Mouse (Mus musculus): Measurements from ENCODE around the gene Fbxo44. TPM values are rescaled to one million over a fixed set of nuclear protein-coding genes. Genes with fewer than 3 reads are reported as not detected.

Fbxo44 gene
- polyA plus RNA-seq, 2 experiments: 0.46 to 1.0 TPM

GRCm38 (mm10) chr4:148149540-148149939 lies 10.7 kb downstream of the Fbxo44 start:
- Histone ChIP-seq H3K27ac (no peak overlapping the region), H3K9me3 (ENCODE audit: control insufficient read depth, low read length) (no peaks in the 10 kb centered on the region), H3K4me1 (replicated peaks; ENCODE audit: control insufficient read depth in 2 of 2, insufficient read depth in 2 of 2, low read length in 1 of 2) (peaks cover 9 to 15% of the 10 kb centered on the region in 2 experiments), H3K4me2 (ENCODE audit: low read depth) (no peak overlapping the region), H3K27me3 (ENCODE audit: control insufficient read depth, insufficient read depth, low read length) (no peaks in the 10 kb centered on the region), H3K4me3 (ENCODE audit: insufficient read depth in 1 of 2, low read depth in 2 of 2, low read length in 2 of 2) (no peak overlapping the region), H3K36me3 (replicated peaks; ENCODE audit: control insufficient read depth, insufficient read depth, low read depth) (no peaks in the 10 kb centered on the region), H3K9ac (replicated peaks) (no peak overlapping the region)
- ATAC-seq (ENCODE audit: insufficient read depth) (no peak), DNase-seq (ENCODE audit: low read depth in 3 of 3, low spot score in 3 of 3) (no peak)
- WGBS (ENCODE audit: insufficient replicate concordance): 42% methylated on average over 12 of the region's 12 CpGs
- no peak for TF ChIP-seq EP300 (IDR thresholded peaks at IDR 0.05; ENCODE audit: low read depth)
- TF ChIP-seq CTCF (IDR thresholded peaks at IDR 0.05; ENCODE audit: low read depth): no peak

GRCm38 (mm10) chr4:148147714-148148113 lies 12.6 kb downstream of the Fbxo44 start:
- no peak overlapping the region for H3K27ac ChIP-seq
- WGBS (ENCODE audit: insufficient replicate concordance): 44% methylated on average over 2 of the region's 2 CpGs
- no peak overlapping the region for H3K4me2 ChIP-seq (ENCODE audit: low read depth)
- ATAC-seq (ENCODE audit: insufficient read depth) (no peak), DNase-seq (ENCODE audit: low read depth in 3 of 3, low spot score in 3 of 3) (no peak)
- H3K4me1 ChIP-seq (replicated peaks; ENCODE audit: control insufficient read depth in 2 of 2, insufficient read depth in 2 of 2, low read length in 1 of 2): peaks cover 9 to 15% of the 10 kb centered on the region in 2 experiments
- TF ChIP-seq CTCF (IDR thresholded peaks at IDR 0.05; ENCODE audit: low read depth): no peak
- TF ChIP-seq EP300 (IDR thresholded peaks at IDR 0.05; ENCODE audit: low read depth): no peak
- H3K27me3 ChIP-seq (ENCODE audit: control insufficient read depth, insufficient read depth, low read length): no peaks in the 10 kb centered on the region
- no peak overlapping the region for H3K4me3 ChIP-seq (ENCODE audit: insufficient read depth in 1 of 2, low read depth in 2 of 2, low read length in 2 of 2)
- no peak overlapping the region for H3K9ac ChIP-seq (replicated peaks)
- no peaks in the 10 kb centered on the region for H3K9me3 ChIP-seq (ENCODE audit: control insufficient read depth, low read length)
- H3K36me3 ChIP-seq (replicated peaks; ENCODE audit: control insufficient read depth, insufficient read depth, low read depth): no peaks in the 10 kb centered on the region

GRCm38 (mm10) chr4:148143721-148144120 lies 16.6 kb downstream of the Fbxo44 start:
- H3K4me2 ChIP-seq (ENCODE audit: low read depth): no peak overlapping the region
- H3K27me3 ChIP-seq (ENCODE audit: control insufficient read depth, insufficient read depth, low read length): peaks cover 6% of the 10 kb centered on the region
- no peaks in the 10 kb centered on the region for H3K9me3 ChIP-seq (ENCODE audit: control insufficient read depth, low read length)
- ATAC-seq (ENCODE audit: insufficient read depth) (no peak), DNase-seq (ENCODE audit: low read depth in 3 of 3, low spot score in 3 of 3) (no peak)
- no peak overlapping the region for H3K9ac ChIP-seq (replicated peaks)
- H3K4me1 ChIP-seq (replicated peaks; ENCODE audit: control insufficient read depth in 2 of 2, insufficient read depth in 2 of 2, low read length in 1 of 2): peaks cover 0 to 2% of the 10 kb centered on the region in 2 experiments; a peak in 3 of 4 replicates
- no peak overlapping the region for H3K4me3 ChIP-seq (ENCODE audit: insufficient read depth in 1 of 2, low read depth in 2 of 2, low read length in 2 of 2)
- no peak overlapping the region for H3K27ac ChIP-seq
- no peaks in the 10 kb centered on the region for H3K36me3 ChIP-seq (replicated peaks; ENCODE audit: control insufficient read depth, insufficient read depth, low read depth)
- TF ChIP-seq EP300 (IDR thresholded peaks at IDR 0.05; ENCODE audit: low read depth) (no peak), CTCF (IDR thresholded peaks at IDR 0.05; ENCODE audit: low read depth) (no peak)
- WGBS (ENCODE audit: insufficient replicate concordance): 70% methylated on average over 5 of the region's 5 CpGs

- Histone ChIP-seq H3K4me3 (ENCODE audit: insufficient read depth in 1 of 2, low read depth in 2 of 2, low read length in 2 of 2) (peak overlapping the region; percentile 63 to 82), H3K9me3 (ENCODE audit: control insufficient read depth, low read length) (no peaks in the 10 kb centered on the region), H3K4me2 (ENCODE audit: low read depth) (peak overlapping the region; percentile 89), H3K9ac (replicated peaks) (peak overlapping the region; percentile 65), H3K36me3 (replicated peaks; ENCODE audit: control insufficient read depth, insufficient read depth, low read depth) (no peaks in the 10 kb centered on the region), H3K4me1 (replicated peaks; ENCODE audit: control insufficient read depth in 2 of 2, insufficient read depth in 2 of 2, low read length in 1 of 2) (peaks cover 0 to 2% of the 10 kb centered on the region in 2 experiments; a peak in 3 of 4 replicates), H3K27ac (no peak overlapping the region; the same call in 1 of the 2 replicates), H3K27me3 (ENCODE audit: control insufficient read depth, insufficient read depth, low read length) (peaks cover 12% of the 10 kb centered on the region)
- under 1% methylated on average over 65 of the region's 65 CpGs for WGBS (ENCODE audit: insufficient replicate concordance)
- DNase-seq (ENCODE audit: low read depth in 3 of 3, low spot score in 3 of 3) (peak; percentile 90 to 92 (median 91)), ATAC-seq (ENCODE audit: insufficient read depth) (peak; percentile 93)
- peak; percentile 83 for TF ChIP-seq CTCF (IDR thresholded peaks at IDR 0.05; ENCODE audit: low read depth)
- TF ChIP-seq EP300 (IDR thresholded peaks at IDR 0.05; ENCODE audit: low read depth): no peak
These were observed 19.9 kb downstream of the Fbxo44 start for GRCm38 (mm10) chr4:148140098-148141011.

- TF ChIP-seq CTCF (IDR thresholded peaks at IDR 0.05; ENCODE audit: low read depth): no peak
- TF ChIP-seq EP300 (IDR thresholded peaks at IDR 0.05; ENCODE audit: low read depth): no peak
- peaks cover 0 to 2% of the 10 kb centered on the region in 2 experiments; a peak in 3 of 4 replicates for H3K4me1 ChIP-seq (replicated peaks; ENCODE audit: control insufficient read depth in 2 of 2, insufficient read depth in 2 of 2, low read length in 1 of 2)
- 1% methylated on average over 12 of the region's 12 CpGs for WGBS (ENCODE audit: insufficient replicate concordance)
- DNase-seq (ENCODE audit: low read depth in 3 of 3, low spot score in 3 of 3): peak in 1 of 3 experiments; percentile 15
- peak; percentile 6; the same call in 1 of the 2 replicates for ATAC-seq (ENCODE audit: insufficient read depth)
- no peaks in the 10 kb centered on the region for H3K36me3 ChIP-seq (replicated peaks; ENCODE audit: control insufficient read depth, insufficient read depth, low read depth)
- H3K9ac ChIP-seq (replicated peaks): peak overlapping the region; percentile 55
- H3K27ac ChIP-seq: no peak overlapping the region
- H3K4me2 ChIP-seq (ENCODE audit: low read depth): peak overlapping the region; percentile 89
- H3K4me3 ChIP-seq (ENCODE audit: insufficient read depth in 1 of 2, low read depth in 2 of 2, low read length in 2 of 2): peak overlapping the region; percentile 63 to 82
- no peaks in the 10 kb centered on the region for H3K9me3 ChIP-seq (ENCODE audit: control insufficient read depth, low read length)
- peaks cover 12% of the 10 kb centered on the region for H3K27me3 ChIP-seq (ENCODE audit: control insufficient read depth, insufficient read depth, low read length)
These were observed 20.6 kb downstream of the Fbxo44 start for GRCm38 (mm10) chr4:148139767-148140097.
